Mouse (Mus musculus) cerebellum, adult 2 months (tissue): ENCODE results near the gene Olfr1373. TPM values are rescaled to one million over a fixed set of nuclear protein-coding genes. Genes with fewer than 3 reads are reported as not detected.
"Not testable (repeated sequence)": the region's sequence is repeated elsewhere in the genome, so short reads cannot be mapped to it uniquely, and the experiment has no call there.

Source experiments
- DNase-seq, 2 experiments: peaks; one replicate each; pipeline ENCODE4 v3.0.0; 2021
- H3K27ac ChIP-seq: fragments of 200-500 bp; 2 replicates; pipeline ENCODE4 v1.5.1; 2012; ENCODE audit warnings: low read length, control low read depth, inconsistent platforms; ENCODE audit not compliant: insufficient read depth
- H3K27me3 ChIP-seq: fragments of 200-500 bp; 2 replicates; pipeline ENCODE4 v1.6.1; 2012; ENCODE audit warnings: inconsistent platforms, mild to moderate bottlenecking, low read length, moderate library complexity; ENCODE audit not compliant: control insufficient read depth, insufficient read depth
- H3K4me1 ChIP-seq: fragments of 200-500 bp; 2 replicates; pipeline ENCODE4 v1.6.1; 2011; ENCODE audit warnings: low read length; ENCODE audit not compliant: control insufficient read depth, insufficient read depth
- H3K4me3 ChIP-seq: fragments of 200-500 bp; replicated peaks from 2 replicates; pipeline ENCODE3; 2011; ENCODE audit warnings: mild to moderate bottlenecking, low read depth, low read length, control low read depth; ENCODE audit not compliant: insufficient read depth
- CTCF ChIP-seq: fragments of 200-500 bp; IDR thresholded peaks from 2 replicates; pipeline ENCODE4 v1.5.1; 2011; ENCODE audit warnings: low read depth, mild to moderate bottlenecking, control low read depth, low read length, moderate library complexity, borderline replicate concordance; ENCODE audit not compliant: insufficient read depth
- POLR2A ChIP-seq: fragments of 200-500 bp; IDR thresholded peaks from 2 replicates; pipeline ENCODE4 v1.6.1; 2011; ENCODE audit warnings: low read length, control low read depth, borderline replicate concordance; ENCODE audit not compliant: insufficient read depth
- WGBS: fragments of 180-500 bp; shearing (Covaris S2); methylation state at CpG from one replicate; pipeline ENCODE4 v1.1.7; 2018; 5-methylcytosine and 5-hydroxymethylcytosine counted together
- polyA plus RNA-seq: library from polyadenylated mRNA; depleted of rRNA; stranded (reverse); fragments of >200 nt; gene quantifications from 2 replicates; pipeline ENCODE4 v1.2.3, GENCODE M21; 2012; rRNA removed

Olfr1373 gene
- polyA plus RNA-seq = not detected in 2 replicates

DNA sequence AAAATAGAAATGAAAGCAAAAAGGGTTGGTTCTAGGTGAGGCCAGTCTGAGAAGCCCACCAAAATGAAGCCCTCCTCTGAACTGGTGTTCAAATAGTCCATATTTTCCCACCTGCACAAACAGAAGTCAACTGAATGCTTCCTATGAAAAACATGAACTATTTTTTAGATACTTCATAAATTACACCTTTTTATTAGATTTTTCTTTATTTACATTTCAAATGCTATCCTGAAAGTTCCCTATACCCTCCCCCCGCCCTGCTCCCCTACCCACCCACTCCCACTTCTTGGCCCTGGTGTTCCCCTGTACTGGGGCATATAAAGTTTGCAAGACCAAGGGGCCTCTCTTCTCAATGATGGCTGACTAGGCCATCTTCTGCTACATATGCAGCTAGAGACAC lies at the start of gene Olfr1373:
Gene Olfr1373 (minus strand): TSS at position 101 of the 400 bp plus-strand sequence.
- H3K4me3 ChIP-seq, H3K4me1 ChIP-seq, DNase-seq, H3K27me3 ChIP-seq, H3K27ac ChIP-seq: not testable (repeated sequence)
- WGBS = 92% methylated on average over 1 of the region's 1 CpGs

DNA sequence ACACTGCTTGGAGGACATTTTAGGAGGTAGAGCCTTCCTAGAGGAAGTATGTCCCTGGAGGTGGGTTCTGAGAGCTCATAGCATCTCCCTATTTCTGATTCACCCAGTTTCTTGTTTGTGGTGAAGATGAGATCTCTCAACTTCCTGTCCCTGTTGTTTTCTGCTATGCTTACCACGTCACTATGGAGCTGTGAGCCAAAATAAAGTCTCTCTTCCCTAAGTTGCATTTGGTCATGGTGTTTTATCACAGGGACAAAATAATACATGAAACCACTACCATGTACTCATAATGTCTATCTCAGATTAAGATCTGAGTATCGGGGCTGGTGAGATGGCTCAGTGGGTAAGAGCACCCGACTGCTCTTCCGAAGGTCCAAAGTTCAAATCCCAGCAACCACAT lies 35.3 kb upstream of the Olfr1373 start:
- 90% methylated on average over 4 of the region's 4 CpGs for WGBS
- H3K27me3 ChIP-seq, H3K27ac ChIP-seq: not testable (repeated sequence)

DNA sequence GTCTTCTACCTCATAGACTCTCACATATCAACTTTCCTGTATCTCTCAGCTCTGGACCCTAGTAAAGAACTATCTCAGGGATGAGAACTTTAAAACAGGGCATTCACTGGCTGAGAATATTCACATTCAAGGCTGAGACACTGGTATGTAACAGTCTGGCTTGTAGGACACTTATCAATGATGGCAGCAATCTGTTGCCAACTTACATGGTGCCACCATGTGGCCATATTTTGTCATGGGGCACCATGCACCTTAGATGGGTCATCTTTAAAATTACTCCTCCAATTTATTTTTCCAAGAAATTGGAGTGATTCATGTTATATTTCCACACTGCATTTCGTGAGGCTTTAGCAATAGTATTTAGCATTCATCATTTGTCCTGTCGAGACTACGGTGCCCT lies 34.6 kb upstream of the Olfr1373 start:
- H3K27ac ChIP-seq, H3K27me3 ChIP-seq, H3K4me1 ChIP-seq, DNase-seq, H3K4me3 ChIP-seq: not testable (repeated sequence)
- WGBS = 90% methylated on average over 2 of the region's 3 CpGs

More for the DNA sequence above, 35.3 kb upstream of the Olfr1373 start:
- not testable (repeated sequence) for DNase-seq, H3K4me3 ChIP-seq, H3K4me1 ChIP-seq

DNA sequence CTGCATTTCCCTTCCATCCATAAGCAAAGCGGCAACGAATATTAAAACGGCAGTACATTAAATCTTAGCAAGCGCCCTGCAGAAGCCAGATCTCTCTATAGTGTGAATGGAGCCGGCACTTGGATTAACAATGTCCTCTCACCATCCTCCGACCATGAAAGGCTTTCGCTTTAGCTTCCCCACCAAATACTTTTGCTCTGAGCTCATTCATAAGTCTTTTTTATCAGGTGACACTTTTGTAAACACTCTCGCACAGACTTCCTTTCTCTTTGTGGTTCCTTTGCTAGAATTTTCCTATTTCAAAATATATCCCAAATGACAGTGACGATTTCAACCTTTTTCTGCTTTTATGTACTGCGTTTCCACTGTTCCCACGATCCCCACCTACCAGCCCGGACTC lies 23.1 kb upstream of the Olfr1373 start:
- TF ChIP-seq CTCF (no peak), POLR2A (no peak)
- WGBS = 18% methylated on average over 12 of the region's 12 CpGs
- Histone ChIP-seq H3K4me3 (no peak overlapping the region), H3K27ac (no peak overlapping the region), H3K27me3 (peaks cover 4% of the 10 kb centered on the region; the same call in 1 of the 2 replicates), H3K4me1 (0 out of 2 replicates have a peak, but pooled peaks cover 2% of the 10 kb centered on the region)
- DNase-seq = no peak

DNA sequence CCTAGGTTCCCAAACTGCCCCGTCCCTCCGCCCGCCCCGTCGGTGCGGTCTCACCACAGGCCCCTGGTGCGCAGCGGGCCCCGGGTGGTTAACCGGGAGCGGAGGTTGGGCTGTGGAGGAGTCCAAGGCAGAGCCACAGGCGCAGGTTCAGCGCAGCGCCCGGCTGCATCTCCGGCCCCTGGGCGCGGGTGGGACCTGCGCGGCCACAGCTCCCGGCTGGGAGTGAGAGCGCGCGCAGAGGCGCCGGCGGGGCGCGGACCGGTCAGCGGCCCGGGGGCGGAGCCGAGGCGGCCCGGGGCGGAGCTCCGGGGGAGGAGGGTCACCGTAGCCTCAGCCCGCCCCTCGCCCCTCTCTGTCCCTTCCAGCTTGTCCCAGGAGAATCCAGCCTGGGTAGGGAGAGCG lies 22.6 kb upstream of the Olfr1373 start:
- not testable (repeated sequence) for H3K27ac ChIP-seq, DNase-seq, H3K4me3 ChIP-seq, H3K27me3 ChIP-seq, H3K4me1 ChIP-seq
- WGBS = 1% methylated on average over 42 of the region's 42 CpGs

- WGBS = 3% methylated on average over 21 of the region's 21 CpGs
- no peak overlapping the region for H3K27ac ChIP-seq
- peaks cover 4% of the 10 kb centered on the region; the same call in 1 of the 2 replicates for H3K27me3 ChIP-seq
- no peak for TF ChIP-seq CTCF
- no peak for TF ChIP-seq POLR2A
- no peak overlapping the region for H3K4me3 ChIP-seq
- peak; percentile 13 to 28 for DNase-seq
- 0 out of 2 replicates have a peak, but pooled peaks cover 2% of the 10 kb centered on the region for H3K4me1 ChIP-seq
Observed at GRCm38 (mm10) chr11:52167126-52167525, 21.8 kb upstream of the Olfr1373 start.

GRCm38 (mm10) chr11:52163926-52164325 lies 18.6 kb upstream of the Olfr1373 start:
- H3K27ac ChIP-seq = no peak overlapping the region
- TF ChIP-seq CTCF (no peak), POLR2A (no peak)

GRCm38 (mm10) chr11:52143675-52144074 lies 1.7 kb downstream of the Olfr1373 start:
- H3K27ac ChIP-seq = not testable (repeated sequence)
- 45% methylated on average over 4 of the region's 4 CpGs for WGBS

More at GRCm38 (mm10) chr11:52163926-52164325, 18.6 kb upstream of the Olfr1373 start:
- Histone ChIP-seq H3K4me1 (0 out of 2 replicates have a peak, but pooled peaks cover 2% of the 10 kb centered on the region), H3K27me3 (peaks cover 4% of the 10 kb centered on the region; the same call in 1 of the 2 replicates), H3K4me3 (no peak overlapping the region)
- no peak for DNase-seq
- 27% methylated on average over 10 of the region's 10 CpGs for WGBS

GRCm38 (mm10) chr11:52130451-52131068 lies 14.8 kb downstream of the Olfr1373 start:
- 79% methylated on average over 7 of the region's 7 CpGs for WGBS
- no peak overlapping the region for H3K27ac ChIP-seq
- no peak for DNase-seq

More at GRCm38 (mm10) chr11:52143675-52144074, 1.7 kb downstream of the Olfr1373 start:
- H3K27me3 ChIP-seq, H3K4me3 ChIP-seq, H3K4me1 ChIP-seq, DNase-seq: not testable (repeated sequence)
- peak; percentile 60 for TF ChIP-seq CTCF

More at GRCm38 (mm10) chr11:52130451-52131068, 14.8 kb downstream of the Olfr1373 start:
- Histone ChIP-seq H3K4me3 (no peak overlapping the region), H3K27me3 (no peaks in the 10 kb centered on the region), H3K4me1 (0 out of 2 replicates have a peak, but pooled peaks cover 2% of the 10 kb centered on the region)
- peak; percentile 11; the same call in 1 of the 2 replicates for TF ChIP-seq CTCF
- TF ChIP-seq POLR2A = no peak
